Mouse (Mus musculus) c-Kit-negative CD71-positive TER-119-positive erythroid progenitor cells, embryonic 14.5 days (primary cell): Measurements from ENCODE around the gene Rubcn.

Experiments
- DNase-seq: peaks from one replicate; pipeline ENCODE4 v3.0.0-alpha.2; 2013; ENCODE audit warnings: low read depth, low spot score

Gene Rubcn

GRCm38 (mm10) chr16:32870231-32870630 lies 7.3 kb downstream of the Rubcn start:
- DNase-seq: no peak

- DNase-seq: peak; percentile 69
These were observed 9.5 kb downstream of the Rubcn start for GRCm38 (mm10) chr16:32867919-32868552.

- DNase-seq: no peak
These were observed 10.9 kb downstream of the Rubcn start for GRCm38 (mm10) chr16:32866713-32867112.

- DNase-seq: no peak
These were observed 12.2 kb downstream of the Rubcn start for GRCm38 (mm10) chr16:32865401-32865800.

- no peak for DNase-seq
These were observed 15.7 kb downstream of the Rubcn start for GRCm38 (mm10) chr16:32861813-32862385.

GRCm38 (mm10) chr16:32858771-32859636 lies 18.6 kb downstream of the Rubcn start:
- no peak for DNase-seq

- DNase-seq: no peak
These were observed 19.2 kb downstream of the Rubcn start for GRCm38 (mm10) chr16:32858356-32858755.

- DNase-seq: no peak
These were observed 20.8 kb downstream of the Rubcn start for GRCm38 (mm10) chr16:32856751-32857150.

GRCm38 (mm10) chr16:32854050-32854571 lies 23.5 kb downstream of the Rubcn start:
- DNase-seq: no peak

GRCm38 (mm10) chr16:32853492-32854049 lies 24.0 kb downstream of the Rubcn start:
- DNase-seq: no peak

- DNase-seq: no peak
These were observed 28.3 kb downstream of the Rubcn start for GRCm38 (mm10) chr16:32849042-32849830.

- DNase-seq: no peak
These were observed 30.5 kb downstream of the Rubcn start for GRCm38 (mm10) chr16:32847103-32847502.

- no peak for DNase-seq
These were observed 46.1 kb downstream of the Rubcn start for GRCm38 (mm10) chr16:32831501-32831900.

- no peak for DNase-seq
These were observed 48.5 kb downstream of the Rubcn start for GRCm38 (mm10) chr16:32829104-32829503.

GRCm38 (mm10) chr16:32826521-32826920 lies 51.0 kb downstream of the Rubcn start:
- no peak for DNase-seq

GRCm38 (mm10) chr16:32825380-32825779 lies 52.2 kb downstream of the Rubcn start:
- DNase-seq: no peak

GRCm38 (mm10) chr16:32824061-32824460 lies 53.5 kb downstream of the Rubcn start:
- DNase-seq: no peak

GRCm38 (mm10) chr16:32823487-32823886 lies 54.1 kb downstream of the Rubcn start:
- DNase-seq: no peak

GRCm38 (mm10) chr16:32822881-32823280 lies 54.7 kb downstream of the Rubcn start:
- DNase-seq: no peak

GRCm38 (mm10) chr16:32822450-32822827 lies 55.1 kb downstream of the Rubcn start:
- DNase-seq: no peak

- no peak for DNase-seq
These were observed 55.7 kb downstream of the Rubcn start for GRCm38 (mm10) chr16:32821772-32822449.
